Mouse (Mus musculus): Measurements from ENCODE around the gene Cpn1.

DNA sequence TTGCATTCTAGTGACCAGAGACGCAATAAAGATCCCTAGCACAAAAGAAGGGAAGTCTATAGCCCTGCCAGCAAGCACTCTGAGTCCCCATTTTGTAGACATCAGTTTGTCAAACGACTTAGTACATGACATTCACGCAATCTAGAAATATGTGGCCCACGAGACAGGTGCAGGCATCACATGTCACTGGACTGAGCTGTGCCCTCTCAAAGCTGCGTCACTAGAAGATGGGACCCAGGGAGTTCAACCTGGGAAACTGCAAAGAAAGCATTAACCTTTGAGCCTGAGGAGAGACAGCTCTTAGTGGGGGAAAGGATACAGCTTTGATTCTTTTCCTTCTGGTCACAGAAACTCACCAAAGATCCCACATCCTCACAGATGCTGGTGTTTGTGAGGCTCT, 31.1 kb downstream of the Cpn1 start:
- no peak for TF ChIP-seq ZKSCAN1 (IDR thresholded peaks at IDR 0.05; ENCODE audit: low read depth, low read length)
- no peak for TF ChIP-seq MEF2A (IDR thresholded peaks at IDR 0.05; ENCODE audit: extremely low read depth, insufficient replicate concordance, low read depth, low read length, poor library complexity, severe bottlenecking)
- TF ChIP-seq MAFK (IDR thresholded peaks at IDR 0.05; ENCODE audit: borderline replicate concordance, low read depth, low read length) = no peak
- TF ChIP-seq ELF1 (IDR thresholded peaks at IDR 0.05; ENCODE audit: low read depth, low read length) = no peak
- TF ChIP-seq KAT2A (conservative IDR thresholded peaks at IDR 0.05; ENCODE audit: low read depth, low read length) = no peak
- TF ChIP-seq CTCF (IDR thresholded peaks at IDR 0.05 in 2 of 3, conservative IDR thresholded peaks at IDR 0.05 in 1 of 3; ENCODE audit: control insufficient read depth in 1 of 3, insufficient read depth in 1 of 3, low read depth in 2 of 3, low read length in 3 of 3, poor library complexity in 1 of 3, severe bottlenecking in 1 of 3) = no peak
- TF ChIP-seq RCOR1 (IDR thresholded peaks at IDR 0.05; ENCODE audit: low read depth, low read length) = no peak
- no peak for TF ChIP-seq ETS1 (IDR thresholded peaks at IDR 0.05; ENCODE audit: low read depth, low read length)

All from MEL (cell line).